Mouse (Mus musculus): Measurements from ENCODE around the gene Specc1l.
"Not testable (repeated sequence)": the region's sequence is repeated elsewhere in the genome, so short reads cannot be mapped to it uniquely, and the experiment has no call there.

Specc1l gene

DNA sequence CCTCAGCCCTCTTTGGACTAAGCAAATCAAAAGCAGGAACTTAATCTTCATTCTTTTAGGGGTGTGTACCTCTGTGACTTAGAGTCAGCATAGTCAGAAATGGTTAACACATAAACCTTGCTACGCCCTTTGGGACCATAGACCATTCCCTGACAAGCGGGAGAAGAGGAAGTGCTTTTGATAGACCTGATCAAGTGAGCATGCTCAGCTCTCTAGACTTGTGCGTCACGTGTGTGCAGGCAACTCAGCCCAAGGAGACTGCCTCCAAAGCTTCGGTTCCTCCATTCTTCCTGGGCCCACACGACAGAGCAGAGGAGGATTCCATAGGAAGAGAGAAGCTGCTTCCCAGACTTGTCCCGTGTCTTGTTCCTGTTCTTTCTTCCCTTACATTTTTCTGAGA lies 76.7 kb downstream of the Specc1l start:
- no peak for DNase-seq

DNA sequence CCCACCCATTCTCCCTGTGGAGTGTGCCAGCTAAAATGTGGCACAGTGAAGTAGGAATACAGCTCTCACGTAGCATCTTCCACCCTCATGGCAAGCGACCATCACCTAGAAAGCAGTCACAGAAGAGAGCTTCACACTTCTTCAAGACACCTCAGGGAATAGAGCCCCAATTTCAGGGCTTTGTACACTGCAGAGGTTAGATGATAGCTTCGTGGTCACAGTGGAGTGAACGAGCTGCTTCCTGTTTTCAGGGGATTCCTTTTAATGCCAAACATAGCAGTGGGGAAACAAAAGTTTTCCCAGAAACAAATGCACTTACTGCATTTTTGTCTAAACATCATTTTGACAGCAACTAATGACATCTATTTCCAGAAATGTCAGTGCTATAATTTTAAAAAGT lies 77.5 kb downstream of the Specc1l start:
- DNase-seq: no peak

DNA sequence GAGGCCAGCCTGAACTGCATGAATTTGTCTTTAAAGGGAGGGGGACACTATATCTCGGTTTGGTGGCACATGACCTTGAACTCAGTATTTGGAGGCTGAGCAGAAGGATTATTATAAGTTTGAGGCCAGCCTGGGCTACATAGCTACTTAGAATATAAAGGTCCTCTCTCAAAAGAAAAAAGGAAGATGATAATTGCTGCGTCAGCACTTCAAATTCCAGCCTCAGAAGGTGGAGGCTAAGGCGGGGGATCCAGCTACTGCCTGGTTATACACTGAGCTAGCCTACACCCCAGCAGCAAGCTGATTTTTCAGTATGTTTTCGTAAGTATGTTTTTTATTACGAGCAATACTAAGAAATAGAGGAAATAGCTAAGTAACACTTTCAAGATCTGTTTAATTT lies 78.8 kb downstream of the Specc1l start:
- no peak for DNase-seq

DNA sequence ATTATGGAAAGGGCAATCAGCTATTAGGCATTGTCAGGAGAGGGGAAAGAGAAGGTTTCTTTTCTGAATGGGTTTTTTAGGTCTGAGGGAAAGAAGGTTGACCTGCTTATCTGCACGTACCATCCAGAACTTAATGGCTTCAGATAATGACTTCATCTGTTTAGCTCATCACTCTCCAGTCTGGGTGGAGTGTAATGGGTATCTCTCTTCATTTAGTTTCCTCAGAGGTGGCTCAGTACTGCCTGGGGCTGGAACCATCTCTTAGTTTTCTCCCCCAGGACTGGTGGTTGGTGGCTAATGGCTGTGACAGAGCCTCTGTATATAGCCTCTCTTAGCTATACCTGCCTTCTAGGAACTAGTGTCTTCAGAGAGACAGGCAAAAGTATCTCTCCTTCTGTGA lies 79.5 kb downstream of the Specc1l start:
- no peak for DNase-seq

DNA sequence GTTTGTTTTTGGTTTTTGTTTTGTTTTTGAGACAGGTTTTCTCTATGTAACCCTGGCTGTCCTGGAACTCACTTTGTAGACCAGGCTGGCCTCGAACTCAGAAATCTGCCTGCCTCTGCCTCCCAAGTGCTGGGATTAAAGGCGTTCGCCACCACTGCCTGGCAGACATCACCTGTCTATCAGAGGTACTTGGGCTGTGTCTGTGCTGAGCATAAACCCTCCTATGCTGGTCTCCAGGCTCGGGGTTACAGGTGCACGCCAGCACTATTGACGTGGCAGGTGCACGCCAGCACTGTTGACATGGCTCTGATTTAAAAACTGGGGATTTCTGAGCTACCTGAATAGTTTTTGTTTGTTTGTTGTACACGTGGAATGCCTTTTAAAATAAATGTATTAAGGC lies 80.3 kb downstream of the Specc1l start:
- DNase-seq: not testable (repeated sequence)

DNA sequence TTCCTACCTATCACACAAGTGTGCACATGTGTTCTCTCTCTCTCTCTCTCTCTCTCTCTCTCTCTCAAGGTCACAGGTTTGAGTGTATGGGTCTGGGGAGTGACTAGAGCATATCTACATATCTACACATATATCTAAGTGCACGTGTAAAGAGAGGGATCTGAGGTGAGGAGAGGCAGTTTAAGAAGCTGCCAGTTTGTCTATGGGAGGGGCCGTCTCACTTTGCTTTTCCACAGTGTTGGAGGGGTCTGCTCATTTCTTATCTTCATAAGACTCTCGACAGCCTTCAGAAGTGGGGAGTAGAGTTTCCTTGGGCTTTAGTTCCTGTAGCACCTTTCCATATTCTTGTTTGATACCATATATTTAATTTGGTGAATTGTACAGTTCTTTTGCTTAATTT lies 81.4 kb downstream of the Specc1l start:
- no peak for DNase-seq

DNA sequence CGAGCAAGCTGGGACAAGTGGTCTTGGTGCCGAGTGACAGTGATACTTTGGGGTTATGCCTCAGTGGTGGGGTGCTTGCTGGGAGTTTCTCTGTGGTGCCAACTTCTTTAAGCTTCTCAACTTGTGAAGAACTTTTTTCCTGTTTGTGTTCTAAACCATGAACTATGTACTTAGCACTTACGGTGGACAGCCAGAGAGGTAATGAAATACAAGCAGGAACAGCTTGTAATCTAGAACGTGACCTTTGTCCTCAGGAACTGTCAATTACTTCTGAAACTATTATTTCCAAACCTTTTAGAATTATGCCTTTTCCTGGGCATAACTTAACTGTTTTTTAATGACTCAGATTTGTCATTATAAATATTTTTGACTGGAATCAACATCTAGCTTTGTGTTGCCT lies 82.5 kb downstream of the Specc1l start:
- no peak for DNase-seq

DNA sequence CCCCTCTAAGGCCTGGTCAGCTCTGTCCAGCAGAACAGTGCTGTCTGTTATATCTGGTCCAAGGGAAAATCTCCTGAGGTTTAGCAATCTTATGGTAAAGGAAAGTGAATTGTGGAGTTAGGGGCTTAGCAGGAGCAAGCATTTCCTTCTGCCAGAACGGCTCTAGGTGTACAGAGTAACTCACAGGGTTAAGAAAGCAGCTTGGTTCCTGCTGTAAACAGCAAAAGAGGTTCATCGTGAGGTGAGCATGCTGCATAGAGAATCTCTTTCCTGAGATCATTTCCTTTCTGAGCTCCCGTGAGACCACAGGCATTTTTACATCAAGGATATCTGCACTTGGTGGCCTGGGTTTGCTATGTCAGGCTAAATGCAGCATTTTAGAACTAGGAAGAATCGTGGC lies 83.1 kb downstream of the Specc1l start:
- no peak for DNase-seq

DNA sequence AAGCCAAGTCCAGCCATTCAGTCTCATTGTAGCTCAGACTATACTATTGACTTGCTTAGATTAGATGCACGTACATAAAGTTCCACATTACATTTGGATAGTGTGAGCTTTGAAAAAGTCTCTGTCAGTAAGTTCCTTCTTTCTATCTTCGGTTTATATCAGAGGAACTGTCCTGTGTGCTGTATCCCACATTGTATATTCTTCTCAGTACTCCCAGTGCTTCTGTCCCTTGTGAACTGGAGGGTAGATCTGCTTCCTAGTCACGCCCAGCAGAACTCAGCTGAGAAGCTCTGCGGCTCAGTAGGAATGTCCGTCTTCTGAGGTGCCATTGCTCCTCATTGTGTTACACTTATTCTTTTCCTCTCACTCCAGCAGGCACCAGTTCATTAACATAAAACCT lies 86.7 kb downstream of the Specc1l start:
- DNase-seq: no peak

DNA sequence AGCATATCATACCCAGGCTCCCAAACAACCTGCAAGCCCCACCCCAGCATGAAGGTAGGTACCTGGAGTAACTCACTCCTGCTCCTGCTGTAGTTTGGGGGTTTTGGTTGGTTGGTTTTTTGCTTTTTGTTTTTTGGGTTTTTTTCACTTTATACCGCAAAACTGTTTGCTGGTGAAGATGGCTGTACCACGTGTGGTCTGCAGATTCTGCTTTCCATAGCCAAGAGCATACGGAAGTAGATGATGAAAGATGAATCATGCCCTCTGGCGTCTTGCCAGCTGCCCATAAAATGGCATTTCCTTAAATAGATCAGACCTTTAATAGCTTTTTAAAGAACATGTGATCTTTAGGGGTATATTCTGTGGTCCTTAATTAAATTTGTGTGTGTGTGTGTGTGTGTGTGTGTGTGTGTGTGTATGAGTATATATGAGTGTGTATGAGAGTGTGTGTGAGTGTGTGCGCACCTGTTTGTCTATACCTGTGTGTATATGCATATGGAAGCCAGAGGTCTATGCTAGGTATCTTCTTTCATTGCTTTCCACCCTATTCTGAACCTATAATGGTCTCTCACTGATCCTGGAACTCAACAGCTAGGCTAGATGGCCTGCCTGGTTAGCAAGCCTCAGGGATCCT lies 88.0 kb downstream of the Specc1l start:
- no peak for DNase-seq

DNA sequence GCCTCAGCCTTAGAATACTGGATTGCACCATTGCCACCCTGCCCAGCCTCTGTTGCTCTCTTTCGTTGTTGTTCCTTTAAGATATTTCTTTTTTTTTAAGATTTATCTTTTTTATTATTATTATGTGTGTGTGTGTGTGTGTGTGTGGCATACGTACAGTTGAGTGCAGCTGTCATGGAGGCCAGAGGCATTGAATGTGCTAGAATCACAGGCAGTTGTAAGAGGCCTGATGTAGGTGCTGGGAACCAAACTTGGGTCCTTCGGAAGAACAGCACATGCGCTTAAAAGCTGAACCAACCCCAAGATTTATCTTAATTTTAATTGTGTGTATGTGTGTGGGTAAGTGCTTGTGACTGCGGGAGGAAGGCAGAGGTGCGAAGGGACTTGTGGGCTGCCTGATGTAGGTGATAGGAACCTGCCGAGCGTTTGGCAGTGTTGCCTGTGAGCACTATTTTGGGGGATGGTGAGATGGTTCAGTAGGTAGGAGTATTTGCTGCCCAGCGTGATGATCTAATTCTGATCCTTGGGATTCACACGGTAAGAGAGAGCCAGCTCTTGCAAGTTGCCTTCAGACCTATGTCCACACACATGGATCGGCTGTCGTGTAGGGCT lies 89.4 kb downstream of the Specc1l start:
- no peak for DNase-seq

DNA sequence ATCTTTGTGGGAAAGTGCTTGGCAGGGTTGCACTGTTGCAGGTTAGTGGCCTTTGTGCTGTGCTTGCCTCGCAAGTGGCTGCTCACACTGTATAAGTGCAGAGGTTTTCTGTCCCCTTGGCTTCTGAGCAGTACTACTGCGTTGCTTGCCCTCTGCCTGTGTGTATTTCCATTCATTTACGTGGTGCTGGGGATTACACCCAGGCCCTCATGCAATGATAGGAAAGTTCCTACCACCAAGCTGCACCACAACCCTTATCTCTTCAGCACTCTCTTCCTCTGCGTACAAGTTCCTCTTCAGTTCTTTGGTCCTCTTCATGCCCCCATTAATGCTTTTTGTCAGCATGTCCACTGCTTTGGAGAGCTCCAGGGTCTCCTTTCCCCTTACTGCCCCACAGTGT lies 90.1 kb downstream of the Specc1l start:
- DNase-seq: no peak

DNA sequence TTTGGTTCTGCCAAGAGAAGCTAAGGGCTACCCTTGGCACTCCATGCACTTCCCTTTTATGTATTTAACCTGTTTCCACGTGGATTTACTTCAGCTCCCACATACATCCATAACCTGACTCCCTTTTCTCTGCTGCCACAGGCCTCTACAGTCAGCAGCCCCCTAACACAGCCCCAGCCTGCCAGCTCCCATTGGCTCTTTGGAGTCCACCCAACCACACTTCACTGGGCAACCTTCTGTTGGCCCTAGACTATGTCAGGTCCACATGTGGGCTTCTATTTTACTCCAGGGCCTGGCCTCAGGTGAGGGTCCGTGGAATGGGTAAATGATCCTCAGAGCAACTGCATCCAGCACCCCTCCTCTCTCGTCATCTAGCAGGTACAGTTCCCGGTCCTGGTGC lies 90.7 kb downstream of the Specc1l start:
- no peak for DNase-seq

DNA sequence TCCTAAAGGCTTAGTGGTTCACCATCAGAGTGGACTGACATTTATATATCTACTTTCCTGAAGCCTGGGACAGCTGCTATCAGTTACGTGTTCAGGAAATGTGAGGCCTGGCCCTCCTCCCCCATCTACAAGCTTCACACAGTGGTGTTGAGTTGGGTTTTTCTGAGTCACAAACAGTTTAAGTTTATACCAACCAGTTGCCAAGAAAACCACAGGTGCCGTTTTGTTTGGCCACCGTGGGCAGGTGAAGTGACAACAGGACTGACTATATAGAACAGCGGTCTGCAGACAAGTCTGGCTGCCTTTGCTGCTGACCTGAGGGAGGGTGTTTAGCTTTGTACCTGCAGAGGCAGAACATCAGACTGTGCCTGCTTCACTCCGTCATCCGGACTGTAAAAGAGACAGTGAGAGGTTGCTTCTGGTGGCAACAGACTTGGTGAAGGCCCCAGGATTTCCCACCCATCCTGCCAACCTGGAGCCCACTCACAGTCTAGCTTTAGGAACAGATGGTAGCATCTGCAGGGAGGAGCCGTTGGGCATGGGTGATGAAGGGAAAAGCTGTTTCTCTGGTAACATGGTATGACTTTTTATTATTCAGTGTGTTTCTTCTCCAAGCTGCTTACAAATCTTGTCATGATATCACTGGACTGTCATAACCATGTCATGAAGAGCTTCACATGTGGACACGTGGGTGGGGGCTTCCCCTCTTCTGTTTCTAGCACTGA lies 91.6 kb downstream of the Specc1l start:
- DNase-seq: peak; percentile 86

DNA sequence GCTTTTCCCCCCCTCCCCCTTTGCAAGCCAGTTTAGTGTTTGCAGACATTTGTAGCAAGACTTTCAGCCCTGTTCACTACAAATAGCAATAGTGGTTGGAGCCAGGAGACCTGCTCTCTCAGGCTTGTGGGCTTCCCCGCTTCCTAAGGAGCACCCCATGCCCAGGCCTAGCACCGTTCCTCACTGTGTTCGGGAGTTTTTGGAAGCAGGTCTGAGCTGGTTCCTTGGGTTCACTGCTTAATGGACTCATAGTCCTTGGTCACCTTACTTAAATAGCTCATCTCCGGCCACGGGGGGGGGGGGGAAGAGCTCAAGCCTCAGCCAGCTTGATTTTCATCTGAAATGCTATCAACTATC lies 92.2 kb downstream of the Specc1l start:
- no peak for DNase-seq

DNA sequence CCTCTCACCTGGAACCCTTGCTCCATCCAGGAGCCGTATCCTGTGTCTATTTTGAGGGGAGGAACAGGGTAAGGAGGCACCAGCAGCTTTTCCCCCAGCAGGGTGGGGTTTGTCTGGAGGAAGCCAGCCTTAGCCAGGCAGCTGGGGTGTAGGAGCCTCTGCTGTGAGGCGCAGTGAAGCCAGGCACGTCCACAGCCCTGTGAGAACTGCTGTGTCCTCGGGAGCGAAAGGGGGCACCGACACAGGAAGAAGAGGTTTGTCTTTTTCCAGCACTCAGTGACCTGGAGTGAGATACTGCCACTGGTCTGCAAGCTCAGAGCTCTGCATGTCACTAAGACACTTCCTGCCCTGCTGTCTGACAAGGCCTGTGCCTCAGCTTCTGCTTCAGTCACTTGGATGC lies 92.5 kb downstream of the Specc1l start:
- DNase-seq: no peak

DNA sequence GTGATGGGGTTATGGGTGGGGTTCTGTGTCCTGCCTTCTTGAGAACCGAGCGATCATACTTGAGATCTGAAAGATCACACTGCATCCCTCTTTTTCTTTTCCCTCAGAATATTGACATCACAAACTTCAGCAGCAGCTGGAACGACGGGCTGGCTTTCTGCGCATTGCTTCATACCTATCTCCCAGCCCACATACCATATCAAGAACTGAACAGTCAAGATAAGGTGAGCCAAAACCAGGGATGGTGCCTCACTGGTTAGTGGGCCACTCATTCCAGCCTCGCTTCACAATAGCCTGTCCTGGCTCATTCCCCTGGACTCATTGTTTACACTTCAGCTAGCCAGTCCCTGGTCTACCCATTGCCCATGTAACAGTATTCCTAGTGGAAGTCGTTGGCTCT lies 95.3 kb downstream of the Specc1l start:
- DNase-seq: no peak

DNA sequence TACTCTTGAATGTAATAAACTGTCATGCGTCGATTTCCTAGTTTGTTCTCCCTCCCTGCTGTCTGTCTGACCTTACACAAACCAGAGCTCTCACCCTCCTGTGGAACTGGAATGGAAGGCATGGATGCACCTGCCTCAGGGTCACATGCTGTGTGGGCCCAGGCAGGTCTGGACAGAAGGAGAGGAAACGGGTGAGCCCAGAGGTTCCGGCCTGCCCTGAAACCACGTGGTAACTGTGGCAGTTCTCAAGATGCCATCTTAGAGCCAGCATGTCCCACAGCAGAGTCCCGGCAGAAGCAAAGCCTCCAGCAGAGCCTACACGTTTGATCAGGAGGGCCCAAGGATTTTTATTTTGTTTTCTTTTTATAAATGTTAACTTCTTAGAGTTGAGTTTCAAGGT lies 100.5 kb downstream of the Specc1l start:
- no peak for DNase-seq

DNA sequence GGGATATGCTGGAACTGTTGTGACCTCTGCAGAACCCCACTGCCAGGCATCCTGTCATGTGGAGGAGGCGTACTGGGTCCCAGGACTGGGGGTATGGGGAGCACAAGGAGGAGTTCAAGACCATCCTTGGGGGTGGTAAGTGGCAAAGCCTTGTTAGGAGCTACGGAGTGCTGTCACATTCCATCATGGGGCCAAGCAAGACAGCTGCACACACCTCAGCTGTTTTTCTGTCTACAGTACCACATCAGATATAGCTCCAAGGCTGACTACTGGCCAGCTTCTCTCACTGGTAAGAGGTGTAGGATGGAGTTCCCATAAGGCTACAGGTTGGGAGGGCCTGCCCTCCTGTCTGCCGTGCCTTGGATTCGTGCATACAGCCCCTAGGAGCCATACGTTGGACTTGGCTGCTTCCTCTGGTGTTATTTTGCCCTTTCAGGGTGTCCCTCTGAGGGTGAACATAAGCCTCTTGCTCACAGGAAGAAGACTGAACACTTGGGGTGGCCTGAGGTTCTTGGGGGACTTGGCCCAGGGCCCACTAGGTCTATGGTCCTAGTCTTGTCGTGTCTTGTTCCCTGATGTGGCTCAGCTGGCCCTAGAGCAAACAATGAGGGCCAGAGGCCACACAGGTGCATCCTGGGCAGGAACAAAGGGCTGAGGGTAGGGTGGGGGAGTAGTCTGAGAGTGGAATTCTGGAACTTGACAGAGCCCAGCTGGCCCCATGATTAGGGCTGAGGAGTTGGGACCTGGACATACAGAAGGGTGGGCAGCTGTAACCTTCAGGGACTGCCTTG lies 102.5 kb downstream of the Specc1l start:
- DNase-seq: no peak

DNA sequence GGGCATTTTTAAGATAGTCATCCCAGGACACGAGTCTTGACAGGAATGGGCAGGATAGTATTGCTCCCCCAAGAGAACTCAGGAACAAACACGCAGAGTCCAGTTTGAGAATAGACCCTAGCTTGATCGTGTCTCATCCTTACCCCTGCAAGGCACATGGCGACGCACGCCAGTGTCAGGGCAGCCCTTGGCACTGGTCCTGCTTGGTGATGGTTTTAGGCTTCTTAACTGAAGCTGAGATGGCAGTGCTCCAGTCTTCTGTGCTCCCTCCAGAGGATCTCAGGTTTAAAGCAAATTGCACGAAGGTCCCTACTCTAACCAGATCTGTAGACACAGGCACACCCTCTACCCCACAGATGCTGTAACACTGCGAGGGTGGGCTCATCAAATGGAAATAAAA lies 103.9 kb downstream of the Specc1l start:
- DNase-seq: no peak

DNA sequence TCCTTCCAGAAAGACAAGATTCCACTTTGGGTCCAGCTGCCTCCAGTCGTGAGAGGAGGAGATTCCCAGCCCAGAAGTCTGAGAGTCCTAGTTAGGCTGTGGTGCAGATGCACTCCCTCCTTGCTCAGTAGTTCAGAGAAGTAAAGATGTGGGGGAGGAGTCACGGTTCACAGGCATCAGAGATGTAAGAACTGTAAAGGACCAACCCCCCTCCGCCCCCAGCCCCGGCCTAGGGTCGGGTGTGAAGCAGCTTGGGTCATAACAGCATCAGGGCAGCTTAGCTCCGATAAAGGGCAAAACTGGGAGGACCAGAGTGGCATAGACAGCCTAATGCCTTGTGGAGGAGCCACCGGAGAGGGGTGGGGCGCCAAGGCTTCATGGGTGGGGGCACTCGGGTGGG lies 104.6 kb downstream of the Specc1l start:
- DNase-seq: no peak

DNA sequence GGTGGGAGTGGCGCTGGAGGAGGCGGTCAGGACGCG lies 104.8 kb downstream of the Specc1l start, which contains the start of gene Adora2a:
Adora2a (plus strand) TSS at position 6 of the 36 bp plus-strand sequence.
- DNase-seq: no peak

DNA sequence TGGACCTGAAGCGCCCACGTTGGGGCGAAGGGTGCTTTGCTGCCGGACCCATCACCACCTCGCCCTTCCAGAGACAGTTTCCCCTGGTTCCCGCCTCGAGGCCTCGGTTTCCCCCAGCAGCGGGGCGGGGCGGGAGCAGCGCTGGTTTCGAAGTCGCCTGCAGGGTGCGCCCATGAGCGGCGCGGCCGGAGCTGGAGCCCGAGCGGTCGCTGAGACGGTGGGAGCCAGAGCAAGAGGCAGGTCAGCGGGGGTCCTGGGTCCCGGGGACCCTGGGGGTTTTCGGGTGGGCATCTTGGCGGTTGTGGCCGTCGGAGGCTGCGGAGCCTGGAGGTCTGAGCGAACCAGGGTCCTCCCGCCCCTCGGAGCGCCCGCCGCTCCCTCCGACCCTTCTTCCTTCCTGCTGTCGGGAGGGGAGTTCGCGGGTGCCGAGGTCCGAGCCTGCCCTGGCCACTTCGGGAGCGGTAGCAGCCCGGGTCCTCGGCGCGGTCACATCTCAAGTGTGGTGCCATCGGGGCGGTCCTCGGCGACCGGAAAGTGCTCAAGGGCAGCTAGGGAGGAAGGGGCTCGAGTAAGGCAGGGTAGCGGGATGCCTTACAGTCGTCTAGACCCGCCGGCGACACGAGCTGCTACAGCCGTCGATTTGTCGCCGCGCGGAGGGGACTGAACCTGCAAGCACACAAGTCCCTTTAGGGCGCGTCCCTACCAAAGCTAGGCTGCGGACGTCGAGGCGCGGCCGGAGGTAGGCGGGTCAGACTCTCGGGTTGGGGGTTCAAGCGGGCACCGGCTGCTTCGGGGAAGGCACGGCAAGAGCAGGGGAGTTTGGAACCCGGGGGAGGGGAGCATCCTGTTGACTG lies 105.3 kb downstream of the Specc1l start:
- no peak for DNase-seq

DNA sequence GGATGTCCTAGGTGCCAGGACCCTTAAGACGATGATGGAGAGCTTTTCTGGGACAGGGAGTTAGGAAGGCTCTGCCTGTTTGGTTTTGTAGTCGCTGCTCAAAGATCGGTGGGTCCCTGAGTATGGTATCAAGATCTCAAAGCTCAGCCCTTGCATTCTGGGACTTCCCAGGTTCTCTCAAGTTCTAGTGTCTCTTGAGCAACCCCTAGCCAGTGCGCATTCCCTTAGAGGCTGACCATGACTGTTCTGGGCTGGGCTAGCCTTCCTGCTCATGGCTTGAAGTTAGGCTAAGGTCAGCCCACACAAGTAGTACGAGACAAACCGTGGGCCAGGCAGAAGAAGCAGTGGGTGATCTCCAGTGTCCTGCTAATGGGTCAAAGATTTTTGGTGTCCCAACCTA lies 106.3 kb downstream of the Specc1l start:
- DNase-seq: no peak
